Mouse (Mus musculus): Measurements from ENCODE around the gene Slc4a5. TPM values are rescaled to one million over a fixed set of nuclear protein-coding genes. Genes with fewer than 3 reads are reported as not detected.

Gene Slc4a5
- polyA plus RNA-seq, 1 experiment = 0.02 TPM

- H3K27me3 ChIP-seq (ENCODE audit: control insufficient read depth, insufficient read depth, insufficient read length) = peaks cover 9% of the 10 kb centered on the region
- no peak overlapping the region for H3K4me3 ChIP-seq
- H3ac ChIP-seq (ENCODE audit: control insufficient read depth, insufficient read length) = no peak overlapping the region
- TF ChIP-seq TCF3 (IDR thresholded peaks at IDR 0.05; ENCODE audit: insufficient read length, low read depth) = no peak
- TF ChIP-seq REST (IDR thresholded peaks at IDR 0.05; ENCODE audit: insufficient read depth, insufficient read length) = no peak
- no peak for TF ChIP-seq POLR2AphosphoS2 (IDR thresholded peaks at IDR 0.05; ENCODE audit: insufficient read length, low read depth)
- TF ChIP-seq MYOG (IDR thresholded peaks at IDR 0.05; ENCODE audit: control insufficient read depth in 1 of 3, insufficient read depth in 1 of 3, insufficient read length in 2 of 3, low read depth in 2 of 3) = no peak
- TF ChIP-seq MAX (IDR thresholded peaks at IDR 0.05; ENCODE audit: low read depth) = no peak
- no peak for TF ChIP-seq CEBPB (IDR thresholded peaks at IDR 0.05; ENCODE audit: insufficient read depth, poor library complexity, severe bottlenecking)
- TF ChIP-seq USF1 (IDR thresholded peaks at IDR 0.05; ENCODE audit: low read depth) = no peak
- no peak for TF ChIP-seq SRF (IDR thresholded peaks at IDR 0.05; ENCODE audit: control insufficient read depth, insufficient read length, low read depth)
- no peak for TF ChIP-seq E2F4 (IDR thresholded peaks at IDR 0.05; ENCODE audit: insufficient read depth)
- TF ChIP-seq TCF12 (IDR thresholded peaks at IDR 0.05; ENCODE audit: insufficient read depth, poor library complexity, severe bottlenecking) = no peak
- no peak for TF ChIP-seq MYOD1 (IDR thresholded peaks at IDR 0.05; ENCODE audit: control insufficient read depth in 1 of 3, insufficient read length in 2 of 3, low read depth in 2 of 3)
- no peak for TF ChIP-seq POLR2A (IDR thresholded peaks at IDR 0.05; ENCODE audit: insufficient read length, low read depth)
- no peaks in the 10 kb centered on the region for H3K79me2 ChIP-seq (ENCODE audit: control insufficient read depth, insufficient read depth)
- no peak overlapping the region for H3K4me2 ChIP-seq (ENCODE audit: low read depth)
- no peaks in the 10 kb centered on the region for H3K36me3 ChIP-seq (ENCODE audit: control insufficient read depth, insufficient read depth)
Measured at GRCm38 (mm10) chr6:83206321-83206720, 13.3 kb upstream of the Slc4a5 start.

GRCm38 (mm10) chr6:83207361-83208049, 12.1 kb upstream of the Slc4a5 start:
- Histone ChIP-seq H3K27me3 (ENCODE audit: control insufficient read depth, insufficient read depth, insufficient read length) (peaks cover 9% of the 10 kb centered on the region), H3K4me3 (no peak overlapping the region), H3K4me2 (ENCODE audit: low read depth) (peak overlapping the region; percentile 1), H3K79me2 (ENCODE audit: control insufficient read depth, insufficient read depth) (no peaks in the 10 kb centered on the region), H3ac (ENCODE audit: control insufficient read depth, insufficient read length) (no peak overlapping the region), H3K36me3 (ENCODE audit: control insufficient read depth, insufficient read depth) (no peaks in the 10 kb centered on the region)
- no peak for TF ChIP-seq TCF3 (IDR thresholded peaks at IDR 0.05; ENCODE audit: insufficient read length, low read depth)
- TF ChIP-seq MYOD1 (IDR thresholded peaks at IDR 0.05; ENCODE audit: control insufficient read depth in 1 of 3, insufficient read length in 2 of 3, low read depth in 2 of 3) = peak; percentile 1 to 71 (median 55)
- TF ChIP-seq E2F4 (IDR thresholded peaks at IDR 0.05; ENCODE audit: insufficient read depth) = no peak
- peak in 2 of 3 experiments; percentile 5 to 54 for TF ChIP-seq MYOG (IDR thresholded peaks at IDR 0.05; ENCODE audit: control insufficient read depth in 1 of 3, insufficient read depth in 1 of 3, insufficient read length in 2 of 3, low read depth in 2 of 3)
- TF ChIP-seq MAX (IDR thresholded peaks at IDR 0.05; ENCODE audit: low read depth) = no peak

GRCm38 (mm10) chr6:83208050-83208400, 11.6 kb upstream of the Slc4a5 start:
- no peaks in the 10 kb centered on the region for H3K36me3 ChIP-seq (ENCODE audit: control insufficient read depth, insufficient read depth)
- no peak for TF ChIP-seq MYOD1 (IDR thresholded peaks at IDR 0.05; ENCODE audit: control insufficient read depth in 1 of 3, insufficient read length in 2 of 3, low read depth in 2 of 3)
- no peak overlapping the region for H3ac ChIP-seq (ENCODE audit: control insufficient read depth, insufficient read length)
- H3K4me2 ChIP-seq (ENCODE audit: low read depth) = no peak overlapping the region
- H3K4me3 ChIP-seq = no peak overlapping the region
- no peaks in the 10 kb centered on the region for H3K79me2 ChIP-seq (ENCODE audit: control insufficient read depth, insufficient read depth)
- H3K27me3 ChIP-seq (ENCODE audit: control insufficient read depth, insufficient read depth, insufficient read length) = peaks cover 9% of the 10 kb centered on the region

GRCm38 (mm10) chr6:83210495-83210894, 9.1 kb upstream of the Slc4a5 start:
- Histone ChIP-seq H3K4me3 (no peak overlapping the region), H3K79me2 (ENCODE audit: control insufficient read depth, insufficient read depth) (no peaks in the 10 kb centered on the region), H3K27me3 (ENCODE audit: control insufficient read depth, insufficient read depth, insufficient read length) (peaks cover 9% of the 10 kb centered on the region), H3ac (ENCODE audit: control insufficient read depth, insufficient read length) (no peak overlapping the region), H3K36me3 (ENCODE audit: control insufficient read depth, insufficient read depth) (no peaks in the 10 kb centered on the region), H3K4me2 (ENCODE audit: low read depth) (no peak overlapping the region)
- no peak for TF ChIP-seq MYOD1 (IDR thresholded peaks at IDR 0.05; ENCODE audit: control insufficient read depth in 1 of 3, insufficient read length in 2 of 3, low read depth in 2 of 3)
- no peak for TF ChIP-seq SRF (IDR thresholded peaks at IDR 0.05; ENCODE audit: control insufficient read depth, insufficient read length, low read depth)
- no peak for TF ChIP-seq MAX (IDR thresholded peaks at IDR 0.05; ENCODE audit: low read depth)
- no peak for TF ChIP-seq TCF3 (IDR thresholded peaks at IDR 0.05; ENCODE audit: insufficient read length, low read depth)
- no peak for TF ChIP-seq USF1 (IDR thresholded peaks at IDR 0.05; ENCODE audit: low read depth)
- TF ChIP-seq MYOG (IDR thresholded peaks at IDR 0.05; ENCODE audit: control insufficient read depth in 1 of 3, insufficient read depth in 1 of 3, insufficient read length in 2 of 3, low read depth in 2 of 3) = no peak
- TF ChIP-seq CEBPB (IDR thresholded peaks at IDR 0.05; ENCODE audit: insufficient read depth, poor library complexity, severe bottlenecking) = no peak
- TF ChIP-seq POLR2A (IDR thresholded peaks at IDR 0.05; ENCODE audit: insufficient read length, low read depth) = no peak
- TF ChIP-seq POLR2AphosphoS2 (IDR thresholded peaks at IDR 0.05; ENCODE audit: insufficient read length, low read depth) = no peak
- TF ChIP-seq TCF12 (IDR thresholded peaks at IDR 0.05; ENCODE audit: insufficient read depth, poor library complexity, severe bottlenecking) = no peak
- no peak for TF ChIP-seq E2F4 (IDR thresholded peaks at IDR 0.05; ENCODE audit: insufficient read depth)
- no peak for TF ChIP-seq REST (IDR thresholded peaks at IDR 0.05; ENCODE audit: insufficient read depth, insufficient read length)

GRCm38 (mm10) chr6:83211526-83211925, 8.1 kb upstream of the Slc4a5 start:
- H3K4me2 ChIP-seq (ENCODE audit: low read depth) = no peak overlapping the region
- H3K79me2 ChIP-seq (ENCODE audit: control insufficient read depth, insufficient read depth) = no peaks in the 10 kb centered on the region
- no peak overlapping the region for H3ac ChIP-seq (ENCODE audit: control insufficient read depth, insufficient read length)
- no peaks in the 10 kb centered on the region for H3K36me3 ChIP-seq (ENCODE audit: control insufficient read depth, insufficient read depth)
- no peak for TF ChIP-seq SRF (IDR thresholded peaks at IDR 0.05; ENCODE audit: control insufficient read depth, insufficient read length, low read depth)
- TF ChIP-seq MAX (IDR thresholded peaks at IDR 0.05; ENCODE audit: low read depth) = no peak
- TF ChIP-seq TCF3 (IDR thresholded peaks at IDR 0.05; ENCODE audit: insufficient read length, low read depth) = no peak
- H3K4me3 ChIP-seq = no peak overlapping the region
- peaks cover 9% of the 10 kb centered on the region for H3K27me3 ChIP-seq (ENCODE audit: control insufficient read depth, insufficient read depth, insufficient read length)
